Mouse (Mus musculus): Measurements from ENCODE around the gene Tktl1. TPM values are rescaled to one million over a fixed set of nuclear protein-coding genes. Genes with fewer than 3 reads are reported as not detected.
"Not testable (repeated sequence)": the region's sequence is repeated elsewhere in the genome, so short reads cannot be mapped to it uniquely, and the experiment has no call there.

The Tktl1 gene
- not detected for total RNA-seq (2021)
- long read RNA-seq, result 0 reads

DNA sequence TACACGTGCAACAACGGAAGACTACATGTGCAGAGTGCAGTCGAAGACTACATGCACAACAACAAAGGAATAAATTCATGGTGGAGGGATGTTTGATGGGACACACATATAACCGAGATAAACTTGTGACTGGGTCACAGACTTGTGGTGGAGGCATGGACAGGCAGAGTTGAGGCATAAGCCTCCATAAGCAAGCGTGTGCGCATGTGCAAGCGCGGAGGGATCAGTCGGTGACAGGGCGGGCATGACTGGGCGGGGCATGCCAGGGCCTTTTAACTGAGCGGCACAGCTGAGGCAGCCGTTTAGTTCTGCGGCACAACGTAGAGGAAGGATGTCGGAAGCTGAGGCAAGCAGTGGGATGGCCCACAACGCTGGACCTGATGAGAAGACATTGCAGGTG lies at the start of gene Tktl1:
Gene Tktl1 (plus strand): TSS at position 301 of the 400 bp plus-strand sequence.
- DNase-seq (ENCODE audit: low spot score in 2 of 2), result no peak

DNA sequence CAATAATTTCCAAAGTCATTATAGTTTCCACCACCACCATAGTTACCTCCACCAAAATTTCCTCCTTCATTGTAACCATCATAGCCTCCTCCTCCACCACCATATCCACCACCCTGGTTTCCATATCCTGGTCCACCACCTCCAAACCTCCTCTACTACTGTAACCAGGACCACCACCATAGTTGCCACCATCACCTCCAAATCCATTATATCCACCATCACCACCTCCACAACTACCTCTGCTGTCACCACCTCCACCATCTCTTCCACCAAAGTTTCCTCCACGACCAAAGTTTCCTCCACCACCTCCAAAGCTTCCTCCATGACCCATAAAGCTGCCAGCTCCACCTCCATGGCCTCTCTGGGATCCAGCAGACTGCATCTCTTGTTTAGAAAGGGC lies 41.8 kb upstream of the Tktl1 start, which contains the start of gene Mecp2:
Gene Mecp2 (minus strand): TSS at position 101 of the 400 bp plus-strand sequence.
- DNase-seq (ENCODE audit: low spot score in 2 of 2), result not testable (repeated sequence)

DNA sequence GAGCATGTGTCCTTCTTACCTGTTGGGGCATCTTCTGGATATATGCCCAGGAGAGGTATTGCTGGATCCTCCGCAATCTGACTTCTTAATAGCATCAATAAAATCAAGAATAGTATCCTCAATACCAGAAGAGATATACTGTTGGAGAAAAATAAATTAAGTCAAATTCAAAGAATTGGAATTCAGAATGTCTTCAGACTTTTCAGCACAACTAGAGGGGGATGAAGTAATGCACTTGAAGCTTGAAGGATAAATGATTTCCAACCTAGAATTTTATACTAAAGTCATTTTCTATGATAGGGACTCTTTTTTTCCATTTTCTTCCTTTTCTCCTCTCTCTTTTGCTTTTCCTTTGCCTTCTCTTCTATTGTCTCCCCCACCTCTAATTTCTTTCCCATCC lies 9.3 kb upstream of the Tktl1 start, which contains the start of gene Tex28:
Gene Tex28 (minus strand): TSS at position 101 of the 400 bp plus-strand sequence.
- no peak for DNase-seq (ENCODE audit: low spot score in 2 of 2)

DNA sequence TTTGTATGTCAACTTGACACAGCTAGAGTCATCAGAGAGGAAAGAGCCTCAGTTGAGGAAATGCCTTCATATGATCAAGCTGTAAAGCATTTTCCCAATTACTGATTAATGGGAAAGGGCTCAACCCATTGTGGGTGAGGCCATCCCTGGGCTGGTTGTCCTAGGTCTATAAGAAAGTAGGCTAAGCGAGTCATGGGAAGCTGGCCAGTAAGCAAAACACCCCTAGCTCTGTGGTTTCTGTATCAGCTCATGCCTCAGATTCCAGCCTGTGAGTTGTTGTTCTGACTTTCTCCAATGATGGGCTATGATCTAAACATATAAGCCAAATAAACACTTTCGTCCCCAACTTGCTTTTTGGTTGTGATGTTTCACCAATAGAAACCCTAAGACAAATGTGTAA lies 26.5 kb downstream of the Tktl1 start:
- DNase-seq (ENCODE audit: low spot score in 2 of 2), result no peak

DNA sequence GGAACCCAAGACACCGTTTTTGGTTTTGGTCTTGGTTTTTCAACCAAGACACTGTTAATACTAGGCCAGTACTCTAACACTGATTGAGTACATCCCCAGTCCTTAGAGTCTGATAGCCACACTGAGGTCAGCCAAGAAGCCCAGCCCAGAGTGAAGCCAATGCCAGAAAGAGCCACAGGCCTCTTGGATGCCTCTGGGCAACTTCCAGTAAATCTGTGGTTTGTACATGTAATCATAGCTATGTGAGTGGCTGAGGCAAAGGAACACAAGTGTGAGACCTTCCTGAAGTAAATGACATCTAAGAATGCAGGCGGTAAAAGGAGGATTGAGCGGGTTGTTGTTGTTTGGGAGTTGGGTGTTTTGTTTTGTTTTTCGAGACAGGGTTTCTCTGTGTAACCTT lies 41.4 kb downstream of the Tktl1 start:
- DNase-seq (ENCODE audit: low spot score in 2 of 2), result no peak

DNA sequence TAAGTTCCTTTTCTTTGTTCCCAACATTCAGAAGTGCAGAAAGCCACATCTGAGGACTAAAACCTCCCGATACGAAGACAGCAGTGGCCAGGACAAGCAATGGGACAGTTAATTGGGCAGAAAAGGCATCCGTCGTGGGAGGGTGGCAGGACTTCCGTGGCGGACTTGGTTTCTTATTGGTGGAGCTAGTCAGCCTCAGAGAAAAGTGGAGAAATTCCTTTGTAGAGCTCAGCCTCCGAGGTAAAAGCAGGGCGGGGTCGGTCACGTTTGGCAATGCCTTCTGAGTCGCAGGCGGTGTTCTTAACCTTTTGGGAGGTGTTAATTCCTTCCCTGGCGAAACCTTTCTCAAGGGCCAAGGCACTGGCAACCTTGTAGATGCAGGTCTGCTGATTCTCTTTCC lies 42.4 kb downstream of the Tktl1 start:
- DNase-seq (ENCODE audit: low spot score in 2 of 2), result no peak

DNA sequence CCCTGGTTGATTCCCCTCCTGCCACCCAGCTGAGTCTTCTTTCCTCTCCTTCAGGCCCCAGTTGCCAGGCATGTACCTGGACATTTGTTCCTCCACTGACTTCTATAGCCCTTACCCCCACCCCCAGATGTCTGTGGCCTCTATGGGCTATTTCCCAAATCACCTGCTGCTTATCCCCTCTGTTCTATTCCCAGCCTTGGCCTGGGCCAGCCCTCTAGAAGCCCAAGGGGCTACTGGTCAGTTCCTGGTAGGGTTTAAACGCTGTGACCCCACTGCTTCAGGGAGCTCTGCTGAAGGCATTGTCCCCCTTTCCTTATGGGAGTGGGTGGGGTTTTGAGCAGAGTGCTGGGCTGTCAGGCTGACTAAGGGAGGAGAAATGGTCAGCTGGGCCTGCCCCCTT lies 43.0 kb downstream of the Tktl1 start:
- DNase-seq (ENCODE audit: low spot score in 2 of 2), result not testable (repeated sequence)

DNA sequence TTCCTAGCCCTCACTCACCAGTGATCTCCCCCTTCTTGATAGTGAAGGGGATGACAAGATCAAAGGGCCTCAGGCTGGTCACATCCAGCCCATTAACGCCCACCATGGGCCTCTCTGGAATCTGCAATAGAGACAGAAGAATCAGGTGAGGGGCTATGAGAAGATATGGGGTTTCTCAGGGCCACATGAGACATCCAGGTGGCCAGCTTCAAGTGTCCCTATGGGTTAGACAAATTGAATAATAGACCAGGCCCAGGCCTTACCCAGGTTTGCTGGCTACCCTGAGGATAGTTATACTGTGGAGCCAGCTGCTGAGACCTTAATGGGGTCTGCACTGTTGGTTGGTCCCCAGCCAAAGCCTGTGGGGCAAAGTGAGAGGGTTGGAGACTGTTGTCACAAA lies 53.0 kb downstream of the Tktl1 start:
- no peak for DNase-seq (ENCODE audit: low spot score in 2 of 2)

DNA sequence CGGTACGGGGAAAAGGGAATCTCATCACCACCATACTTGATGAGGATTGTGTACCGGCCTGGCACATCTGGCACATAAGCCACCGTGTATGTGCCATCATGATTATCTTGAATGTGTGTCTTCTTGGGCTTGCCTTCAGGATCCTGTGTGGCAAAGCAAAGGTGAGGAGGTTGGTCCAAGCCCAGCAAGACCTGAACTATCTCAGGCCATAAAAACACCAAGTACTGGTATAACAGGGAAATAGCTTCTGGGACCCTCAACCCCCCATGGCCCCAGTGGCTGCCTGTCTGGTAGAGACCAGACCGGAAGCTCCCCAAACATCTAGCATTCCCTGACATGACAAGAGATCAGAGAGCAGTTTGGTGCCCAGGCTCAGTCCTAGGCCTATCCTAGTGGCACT lies 56.1 kb downstream of the Tktl1 start:
- DNase-seq (ENCODE audit: low spot score in 2 of 2), result no peak

DNA sequence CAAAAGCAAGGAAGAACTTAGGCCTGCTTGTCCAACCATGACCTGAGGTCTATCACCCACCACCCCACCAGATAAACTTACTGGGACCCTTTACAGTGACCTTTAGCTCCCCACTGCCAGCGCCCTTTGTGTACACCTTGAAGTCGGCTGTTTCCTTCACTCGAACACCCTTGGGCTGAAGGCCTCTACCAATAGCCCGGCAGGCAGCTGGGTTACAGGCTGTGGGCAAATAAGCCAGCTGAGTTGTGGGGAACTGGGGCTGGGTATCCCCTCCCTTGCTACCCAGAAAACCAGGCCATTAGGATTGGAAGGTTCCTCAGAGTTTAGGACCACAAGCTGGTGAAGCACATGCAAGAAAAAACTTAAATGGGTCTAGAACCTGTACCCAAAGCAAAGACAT lies 63.3 kb downstream of the Tktl1 start:
- no peak for DNase-seq (ENCODE audit: low spot score in 2 of 2)

DNA sequence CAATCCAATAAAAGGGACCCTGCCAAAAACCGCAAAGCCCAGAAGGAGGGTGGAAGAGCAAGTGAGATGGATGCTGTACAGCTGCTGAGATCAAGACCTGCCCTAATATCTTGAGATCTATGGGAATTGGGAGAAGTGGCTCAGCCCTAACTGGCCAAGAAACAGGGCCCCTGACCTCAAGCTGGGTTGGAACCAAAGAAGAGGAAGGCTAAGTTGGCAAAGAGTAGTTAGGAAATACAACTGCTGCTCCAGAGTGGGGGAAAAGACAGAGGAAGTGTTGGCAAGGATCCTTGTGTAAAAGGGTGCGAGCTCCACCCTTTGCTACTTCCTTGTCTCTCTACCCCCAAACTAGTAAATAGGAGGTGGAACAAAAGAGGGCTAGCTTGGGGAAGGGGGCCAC lies 66.3 kb downstream of the Tktl1 start:
- no peak for DNase-seq (ENCODE audit: low spot score in 2 of 2)

DNA sequence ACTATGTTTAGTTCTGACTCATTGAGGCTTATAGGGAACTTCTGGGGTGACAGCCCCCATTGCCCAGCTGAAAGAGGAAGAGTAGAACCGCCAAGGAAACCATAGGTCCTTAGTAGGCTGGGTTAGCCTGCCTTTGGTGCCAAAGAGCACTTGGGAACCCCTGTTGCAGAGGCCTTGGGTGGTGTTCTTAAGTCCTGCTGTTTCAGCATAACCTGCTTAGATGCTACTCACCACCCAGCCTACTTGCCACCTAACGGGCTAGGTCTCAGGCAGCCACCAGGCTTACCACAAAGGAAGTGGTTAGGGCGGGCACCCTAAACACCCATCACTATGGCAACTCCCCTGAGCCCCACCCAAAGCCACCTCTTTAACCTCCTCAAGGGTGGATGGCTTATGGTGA lies 66.7 kb downstream of the Tktl1 start:
- DNase-seq (ENCODE audit: low spot score in 2 of 2), result no peak

DNA sequence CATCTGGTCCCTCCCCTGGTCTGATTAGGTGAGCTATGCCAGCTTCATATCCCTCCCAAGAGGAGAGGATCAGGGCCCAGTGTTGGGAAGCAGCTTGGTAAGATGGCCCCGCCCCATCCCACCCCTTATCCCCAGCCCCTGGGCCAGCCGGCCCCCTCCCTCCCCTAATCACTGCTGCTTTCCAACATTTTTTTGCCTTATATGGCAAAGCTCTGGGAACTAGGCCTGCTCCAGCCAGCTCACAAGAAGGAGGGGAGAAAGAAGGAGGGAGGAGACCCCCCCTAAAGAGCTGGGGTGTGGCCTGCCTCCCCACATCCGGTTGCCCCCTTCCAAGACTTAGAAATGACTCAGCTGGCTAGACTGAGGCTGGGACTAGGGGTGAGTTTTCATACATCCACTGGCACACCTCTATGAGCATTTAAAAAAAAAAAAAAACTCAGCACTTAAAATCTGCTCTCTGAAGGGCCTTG lies 67.6 kb downstream of the Tktl1 start:
- peak; percentile 10 to 27 for DNase-seq (ENCODE audit: low spot score in 2 of 2)

DNA sequence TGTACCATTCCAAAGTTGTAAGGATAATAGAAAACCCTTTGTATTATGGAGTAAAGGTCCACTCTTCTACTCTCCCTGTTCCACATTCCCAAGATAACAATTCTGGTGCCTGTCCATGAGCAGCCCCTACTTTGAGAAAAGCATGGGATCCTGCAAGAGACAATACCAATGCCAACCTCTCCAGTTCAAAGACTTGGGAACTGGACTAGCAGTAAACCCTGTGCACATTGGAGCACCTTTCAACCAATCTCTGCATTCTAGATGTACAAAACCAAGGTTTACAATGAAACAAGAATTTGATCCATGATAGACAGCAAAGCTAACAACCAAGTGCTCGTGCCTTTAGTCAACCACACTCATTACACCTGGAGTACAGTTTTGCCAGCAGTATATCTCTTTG lies 68.0 kb downstream of the Tktl1 start:
- DNase-seq (ENCODE audit: low spot score in 2 of 2), result no peak

DNA sequence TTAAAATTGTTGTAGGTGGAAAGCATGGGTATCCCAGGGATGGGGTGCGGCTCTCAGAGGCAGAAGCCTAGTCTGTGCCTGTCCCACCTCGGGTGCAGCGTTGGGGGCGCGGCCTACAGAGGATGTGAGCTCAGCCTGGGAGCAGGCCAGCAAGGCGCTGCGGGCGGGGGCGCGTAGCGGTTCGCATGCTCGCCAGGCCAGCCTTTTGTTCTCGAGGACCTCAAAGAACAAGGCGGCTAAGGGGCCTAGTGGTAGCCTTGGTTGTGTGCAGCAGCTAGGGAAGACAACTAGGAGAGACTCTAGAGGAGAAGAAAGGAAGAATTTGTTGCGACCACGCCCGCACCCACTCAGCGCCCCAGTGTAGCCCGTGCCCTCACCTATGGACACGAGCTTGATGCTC lies 68.6 kb downstream of the Tktl1 start:
- peak; percentile 75 to 76 for DNase-seq (ENCODE audit: low spot score in 2 of 2)

DNA sequence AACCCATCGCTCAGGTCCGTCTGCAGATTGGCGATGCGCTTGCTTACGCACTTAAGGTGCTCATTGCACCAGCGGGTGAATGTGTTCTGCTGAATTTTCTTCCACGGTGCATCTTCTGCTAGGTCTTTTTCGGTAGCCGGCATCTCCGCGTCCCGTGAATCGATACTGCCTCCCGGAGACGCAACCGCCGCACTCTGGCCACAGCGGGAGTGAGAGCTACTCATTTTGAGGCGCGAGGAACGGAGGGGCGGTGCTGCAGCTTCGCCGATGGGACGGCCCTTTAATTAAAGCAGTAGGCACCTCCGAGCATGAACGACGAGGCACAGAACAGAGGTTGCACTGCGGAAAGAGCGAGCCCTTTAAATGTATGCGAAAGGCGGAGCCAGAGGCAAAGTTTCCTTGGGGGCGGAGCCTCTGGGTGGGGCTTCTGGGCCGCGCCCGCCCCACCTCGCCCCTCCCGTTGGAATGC lies 69.2 kb downstream of the Tktl1 start:
- DNase-seq (ENCODE audit: low spot score in 2 of 2), result peak; percentile 74 to 84

DNA sequence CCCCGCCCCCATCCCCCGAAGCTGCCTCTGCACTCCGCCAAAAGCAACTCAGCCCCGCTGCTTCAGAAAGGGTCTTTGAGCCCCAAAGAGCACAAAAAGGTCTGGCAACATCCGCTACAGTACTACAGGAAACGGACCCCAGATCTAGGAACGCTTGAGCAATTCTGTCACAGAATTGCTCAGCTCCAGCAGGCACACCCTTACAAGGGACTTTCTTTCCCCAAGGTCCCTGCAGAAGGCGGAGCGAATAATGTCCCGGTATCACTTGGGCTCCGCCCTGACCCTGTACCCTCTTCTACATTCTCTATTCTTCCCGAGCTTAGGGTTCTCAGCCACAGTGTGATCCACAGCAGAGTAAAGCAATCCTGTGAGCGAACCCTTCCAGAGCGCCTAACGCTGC lies 69.6 kb downstream of the Tktl1 start:
- DNase-seq (ENCODE audit: low spot score in 2 of 2), result no peak

DNA sequence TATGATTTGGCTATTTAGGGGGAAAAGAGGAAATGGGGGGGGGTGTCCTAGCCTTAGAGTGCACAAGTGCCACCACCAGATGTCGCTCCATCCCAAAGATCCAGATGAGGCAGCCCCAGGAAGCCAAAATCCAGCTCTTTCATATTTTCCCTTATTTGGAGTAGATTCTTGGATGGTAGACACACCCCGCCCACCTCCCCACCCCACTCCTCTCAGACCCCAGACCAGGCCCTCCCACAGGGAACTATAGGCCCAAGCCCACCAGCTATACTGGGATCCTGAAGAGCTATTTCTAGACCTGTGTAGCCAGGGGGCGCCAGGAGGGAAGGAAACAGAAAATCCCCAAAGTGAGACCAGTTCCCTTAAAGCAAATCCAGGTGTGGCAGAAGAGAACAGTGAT lies 71.6 kb downstream of the Tktl1 start:
- peak; percentile 60 to 68 for DNase-seq (ENCODE audit: low spot score in 2 of 2)

DNA sequence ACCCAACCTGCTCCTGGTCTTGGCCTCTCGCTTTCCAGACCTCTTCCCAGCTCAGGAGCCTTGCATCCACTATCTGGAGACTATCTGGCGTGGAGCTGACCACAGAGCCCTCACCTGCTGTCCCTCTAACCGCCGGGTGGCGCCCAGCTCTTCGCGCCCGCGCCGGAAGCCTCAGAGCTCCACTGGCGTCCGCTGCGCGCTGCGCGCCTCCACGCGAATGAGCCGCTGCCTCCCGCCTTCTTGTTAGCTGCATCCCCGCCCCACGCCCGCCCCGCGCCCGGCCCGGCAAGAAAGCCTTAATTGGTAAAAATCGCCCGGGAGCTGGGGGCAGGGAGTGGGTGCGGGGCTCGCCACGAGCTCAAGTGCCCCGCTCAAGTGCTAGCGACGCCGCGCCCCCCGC lies 72.6 kb downstream of the Tktl1 start, which contains the start of gene Flna:
Gene Flna (minus strand): TSS at position 206 of the 400 bp plus-strand sequence.
- DNase-seq (ENCODE audit: low spot score in 2 of 2), result peak; percentile 40 to 60

DNA sequence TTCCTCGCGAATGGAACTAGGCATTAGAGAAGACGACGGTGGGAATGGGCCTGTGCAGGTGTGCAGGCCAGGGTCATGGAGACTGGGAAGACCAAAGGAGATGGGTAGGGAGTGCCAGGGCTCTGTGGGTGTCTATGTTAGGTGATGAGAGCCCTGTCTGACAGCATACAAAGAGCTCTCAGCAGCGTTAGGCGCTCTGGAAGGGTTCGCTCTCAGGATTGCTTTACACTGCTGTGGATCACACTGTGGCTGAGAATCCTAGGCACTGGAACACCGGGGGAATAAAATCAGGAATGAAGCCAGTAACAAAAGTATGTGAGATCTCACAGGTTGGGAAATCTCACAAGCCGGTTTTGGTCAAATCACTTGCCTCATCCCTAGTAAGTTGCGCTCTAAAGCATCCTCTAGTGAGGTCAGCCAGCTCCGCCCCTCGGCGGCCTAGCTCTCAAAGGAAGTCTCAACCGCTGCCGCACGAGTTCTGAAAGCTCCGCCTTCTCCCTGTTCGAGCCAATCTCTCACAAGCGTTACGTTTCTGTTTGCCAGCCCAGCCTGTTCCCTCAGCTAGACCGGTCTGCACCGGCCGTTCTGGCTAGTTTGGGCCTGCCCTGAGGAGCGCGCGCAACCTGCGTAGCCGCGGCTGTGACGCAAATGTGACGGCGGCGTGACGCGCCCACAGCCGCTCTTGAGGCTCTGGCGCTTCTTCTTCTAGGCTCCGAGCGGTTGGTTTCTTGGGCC lies 77.3 kb downstream of the Tktl1 start, which contains the start of gene Emd:
Gene Emd (plus strand): TSS at position 535 of the 735 bp plus-strand sequence.
- DNase-seq (ENCODE audit: low spot score in 2 of 2), result peak; percentile 77 to 82

DNA sequence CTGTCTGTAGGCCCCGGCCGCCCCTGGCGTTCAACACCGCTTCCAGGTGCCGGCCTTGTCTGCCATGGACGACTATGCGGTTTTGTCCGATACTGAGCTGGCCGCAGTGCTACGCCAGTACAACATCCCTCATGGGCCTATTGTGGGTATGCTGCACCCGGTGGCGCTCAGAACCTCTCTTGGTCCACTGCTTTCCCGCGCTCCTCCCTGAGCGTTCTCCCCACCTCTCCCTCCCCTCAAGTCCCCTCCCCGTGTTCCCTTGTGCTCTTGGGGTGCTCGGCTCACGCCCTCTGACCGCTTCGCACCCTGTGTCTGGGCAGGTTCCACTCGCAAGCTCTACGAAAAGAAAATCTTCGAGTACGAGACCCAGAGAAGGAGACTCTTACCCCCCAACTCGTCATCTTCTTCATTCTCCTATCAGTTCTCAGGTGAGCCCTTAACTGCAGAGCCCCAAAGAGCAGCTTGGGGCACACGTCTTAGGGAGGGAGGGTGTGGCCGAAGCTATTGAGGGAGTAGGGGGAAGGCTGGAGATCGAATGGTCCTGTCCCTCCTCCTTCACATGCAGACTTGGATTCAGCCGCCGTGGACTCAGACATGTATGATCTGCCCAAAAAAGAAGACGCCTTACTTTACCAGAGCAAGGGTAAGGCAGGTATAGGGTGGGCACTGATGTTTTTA lies 78.0 kb downstream of the Tktl1 start:
- DNase-seq (ENCODE audit: low spot score in 2 of 2), result no peak

DNA sequence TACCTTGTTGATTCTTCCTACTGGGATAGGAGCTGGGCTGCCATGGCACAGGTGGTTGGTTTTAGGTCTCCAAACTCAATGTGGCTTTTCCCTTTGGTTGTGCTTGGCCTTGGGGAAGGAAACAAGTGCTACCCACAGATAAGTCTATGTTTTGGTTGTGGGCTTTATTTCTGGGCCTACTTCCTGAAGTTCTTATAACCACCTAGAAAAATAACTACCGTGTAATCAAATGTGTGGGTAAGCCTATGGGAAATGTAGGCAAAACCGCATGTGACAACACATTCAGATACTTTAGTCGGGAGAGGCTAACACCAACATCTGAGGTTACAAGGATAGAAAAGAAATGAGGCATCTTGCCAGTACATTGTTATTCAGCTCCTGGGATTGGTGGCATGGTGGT lies 80.7 kb downstream of the Tktl1 start:
- no peak for DNase-seq (ENCODE audit: low spot score in 2 of 2)
